Mouse (Mus musculus) right cerebral cortex, postnatal 4 days (tissue): ENCODE data around the gene Naa35.
"Not testable (repeated sequence)": the region's sequence is repeated elsewhere in the genome, so short reads cannot be mapped to it uniquely, and the experiment has no call there.

Experiments used
- DNase-seq: peaks from one replicate; pipeline ENCODE4 v3.0.0-alpha.2; 2022

Naa35 gene

DNA sequence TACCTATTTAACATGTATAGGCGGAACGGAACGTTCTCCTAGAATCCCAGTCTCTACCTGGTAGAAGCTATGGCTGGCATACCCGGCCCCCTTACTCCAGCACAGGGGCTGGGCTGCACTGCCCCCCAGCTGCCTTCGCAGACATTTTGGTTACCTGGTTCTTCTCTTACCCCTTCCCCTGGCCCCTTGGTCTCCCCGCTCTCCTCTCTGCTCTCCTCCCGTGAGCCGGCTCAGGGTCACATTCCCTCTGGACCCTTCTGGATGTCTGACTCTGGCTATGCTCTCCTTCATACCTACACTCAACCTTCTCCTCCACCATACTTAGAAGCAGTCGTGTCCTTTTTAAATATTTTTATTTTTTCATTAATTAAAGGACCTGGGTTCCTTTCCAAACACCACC lies 578 bp upstream of the Naa35 start:
- DNase-seq, result peak; percentile 48

DNA sequence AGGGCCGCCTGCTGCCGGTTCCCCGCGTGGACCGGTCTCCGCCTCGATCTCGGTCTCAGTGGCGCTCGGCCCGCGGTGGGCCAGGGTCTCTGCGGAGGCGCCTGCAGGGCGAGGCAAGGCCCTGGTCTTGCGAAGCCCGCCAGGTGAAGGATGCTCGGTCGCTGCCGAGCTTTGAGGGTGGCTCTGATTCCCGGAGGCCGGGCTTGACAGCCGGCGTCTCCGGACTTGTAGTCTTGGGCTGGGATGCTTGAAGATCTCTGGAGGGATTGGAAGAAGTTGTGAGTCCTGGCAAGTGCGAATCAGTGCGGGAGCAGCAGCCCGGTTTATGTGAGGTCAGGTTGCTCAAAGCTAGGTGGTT lies 568 bp downstream of the Naa35 start:
- DNase-seq, result peak; percentile 44

- no peak for DNase-seq
Measured at GRCm38 (mm10) chr13:59587201-59587600, 2.1 kb downstream of the Naa35 start.

DNA sequence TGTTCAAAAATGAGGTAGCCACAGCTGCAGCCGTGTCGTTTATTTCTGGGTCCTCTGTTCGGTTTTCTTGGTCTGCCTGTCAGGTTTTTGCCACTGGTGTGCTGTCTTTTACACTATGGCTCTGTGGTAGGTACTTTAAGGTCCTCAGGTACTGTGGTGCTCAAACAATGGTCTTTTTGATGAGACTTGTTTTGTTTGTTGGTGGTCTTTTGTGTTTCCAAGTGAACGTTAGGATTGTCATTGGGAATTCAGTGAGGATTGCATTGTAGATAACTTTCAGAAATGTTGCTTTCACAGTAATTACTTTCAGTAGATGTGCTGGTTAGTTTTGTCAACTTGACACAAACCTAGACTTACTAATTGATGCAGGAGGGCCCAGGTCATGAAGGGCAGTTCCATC lies 4.6 kb downstream of the Naa35 start:
- no peak for DNase-seq

DNA sequence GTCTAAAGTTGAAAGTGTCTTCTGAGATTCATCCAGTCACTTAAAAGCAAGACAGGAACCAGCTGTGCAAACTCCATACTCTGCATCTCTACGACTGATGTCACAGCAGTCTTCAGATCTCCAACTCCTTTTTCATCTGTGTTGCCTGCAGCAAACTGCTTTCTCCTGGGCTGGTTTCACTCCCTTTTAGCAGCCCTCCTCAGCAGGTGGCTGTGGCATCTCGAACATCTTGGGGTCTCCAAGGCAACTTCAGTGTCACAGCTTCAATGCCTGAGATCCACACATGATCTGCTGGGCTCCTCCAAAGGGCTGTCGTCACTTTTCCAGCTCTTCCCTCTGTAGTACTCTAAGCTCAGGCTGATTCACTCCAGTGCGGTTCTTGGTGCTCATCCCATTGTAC lies 5.6 kb downstream of the Naa35 start:
- DNase-seq, result no peak

DNA sequence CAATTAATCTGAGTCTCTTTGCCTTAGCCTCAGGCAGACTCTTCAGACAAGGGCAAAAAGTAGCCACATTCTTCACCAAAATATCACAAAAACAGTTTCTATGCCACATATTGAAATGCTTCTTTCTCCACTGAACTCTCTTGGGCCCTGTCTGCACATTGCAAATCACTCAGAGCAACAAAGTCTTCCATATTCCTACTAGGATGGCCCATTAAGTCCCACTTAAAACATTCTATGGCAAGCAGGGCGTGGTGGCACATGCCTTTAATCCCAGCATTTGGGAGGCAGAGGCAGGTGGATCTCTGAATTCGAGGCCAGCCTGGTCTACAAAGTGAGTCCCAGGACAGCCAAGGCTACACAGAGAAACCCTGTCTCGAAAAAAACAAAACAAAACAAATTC lies 7.0 kb downstream of the Naa35 start:
- not testable (repeated sequence) for DNase-seq

- no peak for DNase-seq
Measured at GRCm38 (mm10) chr13:59592630-59593029, 7.6 kb downstream of the Naa35 start.

DNA sequence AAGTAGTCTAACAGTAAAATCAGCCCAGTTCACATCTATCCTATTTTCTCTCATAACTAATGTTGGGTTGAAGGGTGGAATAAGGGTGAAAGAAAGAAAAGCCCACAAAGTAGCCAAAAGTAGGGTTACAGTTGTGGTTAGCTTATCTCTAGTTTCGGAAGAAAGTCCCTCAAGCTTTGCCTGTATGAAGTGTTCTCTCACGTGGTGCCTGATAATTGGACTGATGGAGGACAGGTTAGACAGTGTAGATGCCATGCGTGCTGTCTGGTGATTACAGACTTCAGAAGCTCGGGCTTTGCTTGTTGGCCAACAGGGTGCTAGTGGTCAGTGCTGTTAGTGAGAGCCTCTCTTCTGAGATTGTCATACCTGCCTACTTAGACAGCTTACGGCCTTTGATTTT lies 18.0 kb downstream of the Naa35 start:
- no peak for DNase-seq

- DNase-seq, result no peak
Measured at GRCm38 (mm10) chr13:59604511-59604910, 19.5 kb downstream of the Naa35 start.

DNA sequence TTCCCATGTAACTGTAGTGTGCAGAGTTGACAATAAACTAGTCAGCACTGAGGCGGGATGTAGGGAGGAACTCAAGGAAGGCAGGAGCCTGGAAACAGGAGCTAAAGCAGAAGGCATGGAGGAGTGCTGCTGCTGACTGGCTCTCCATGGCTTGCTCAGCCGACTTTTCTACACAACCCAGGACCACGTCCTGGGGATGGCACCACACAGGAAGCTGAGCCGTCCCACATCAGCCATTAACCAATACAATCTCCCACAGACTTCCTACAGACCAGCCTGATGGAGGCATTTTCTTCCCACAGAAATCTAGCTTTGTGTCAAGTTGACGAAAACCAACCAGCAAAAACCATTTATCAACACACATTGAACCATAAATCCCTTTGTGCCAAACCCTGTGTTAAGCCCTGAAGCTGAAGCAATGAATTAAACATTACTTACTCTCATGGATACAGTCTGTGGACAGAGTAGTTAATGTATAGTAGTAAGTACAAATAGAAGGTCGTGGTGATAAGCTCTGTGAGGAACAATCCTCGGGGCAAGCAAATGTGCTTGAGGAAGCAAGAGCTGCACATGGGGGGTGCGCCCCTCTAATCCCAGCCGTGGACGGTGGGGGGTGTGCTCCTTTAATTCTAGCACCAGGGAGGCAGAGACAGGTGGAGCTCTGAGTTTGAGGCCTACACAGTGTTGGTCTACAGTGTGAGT lies 20.3 kb downstream of the Naa35 start:
- DNase-seq, result no peak

DNA sequence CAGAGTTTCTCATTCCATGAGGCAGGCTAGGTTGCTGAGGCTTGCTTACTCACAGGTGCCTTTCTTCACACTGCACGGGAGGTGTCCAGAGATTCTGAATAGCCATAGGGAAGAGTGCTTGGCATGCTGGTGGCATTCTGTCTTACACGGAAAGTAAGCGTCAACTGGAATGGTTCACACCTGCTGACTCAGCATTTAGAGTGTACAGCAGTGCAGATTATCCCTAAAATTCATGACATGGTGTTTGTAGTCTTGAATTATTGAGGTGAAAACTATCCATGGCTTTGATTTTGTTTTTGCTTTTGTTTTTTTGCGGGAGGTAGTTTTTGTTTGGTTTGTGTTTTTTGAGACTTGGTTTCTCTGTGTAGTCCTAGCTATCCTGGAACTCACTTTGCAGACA lies 24.8 kb downstream of the Naa35 start:
- no peak for DNase-seq

GRCm38 (mm10) chr13:59610437-59610836 lies 25.4 kb downstream of the Naa35 start:
- DNase-seq, result no peak

DNA sequence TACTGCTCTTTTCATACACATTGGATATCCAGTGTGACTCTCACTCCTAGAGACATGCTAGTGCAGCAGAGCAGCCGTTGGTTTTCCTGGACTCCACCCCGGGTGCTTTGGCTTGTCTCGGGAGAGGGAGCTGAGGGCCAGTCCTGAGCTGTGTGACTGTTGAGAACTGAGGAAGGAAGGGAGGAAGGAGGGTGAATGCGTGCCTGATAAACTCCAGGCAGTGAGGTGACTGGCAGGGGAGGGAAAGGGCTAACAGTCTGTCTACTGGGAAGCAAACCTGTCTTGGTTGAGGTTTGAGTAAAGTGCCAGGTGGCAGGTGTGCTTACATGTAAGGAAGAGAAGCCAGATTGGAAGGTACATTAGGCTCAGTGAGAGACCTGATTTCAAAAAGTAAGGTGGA lies 28.8 kb downstream of the Naa35 start:
- no peak for DNase-seq

DNA sequence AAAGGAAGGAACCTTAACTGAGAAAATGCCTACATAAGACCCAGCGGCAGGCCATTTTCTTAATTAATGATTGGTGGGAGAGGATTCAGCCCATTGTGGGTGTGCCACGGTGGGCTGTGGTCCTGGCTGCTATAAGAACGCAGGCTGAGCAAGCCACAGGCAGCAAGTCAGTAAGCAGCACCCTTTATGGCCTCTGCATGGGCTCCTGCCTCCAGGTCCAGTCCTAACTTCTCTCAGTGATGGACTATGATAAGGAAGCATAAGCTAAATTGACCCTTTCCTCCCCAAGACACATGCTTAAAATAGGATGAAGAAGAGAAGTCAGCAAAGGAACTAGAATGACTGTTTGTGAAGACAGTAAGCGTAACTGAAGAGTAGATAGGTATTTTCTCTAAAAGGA lies 30.1 kb downstream of the Naa35 start:
- no peak for DNase-seq

- DNase-seq, result no peak
Measured at GRCm38 (mm10) chr13:59615554-59615953, 30.5 kb downstream of the Naa35 start.

GRCm38 (mm10) chr13:59618463-59618862 lies 33.4 kb downstream of the Naa35 start:
- no peak for DNase-seq

- no peak for DNase-seq
Measured at GRCm38 (mm10) chr13:59621643-59622489, 36.8 kb downstream of the Naa35 start.

GRCm38 (mm10) chr13:59624389-59624788 lies 39.3 kb downstream of the Naa35 start:
- DNase-seq, result no peak

GRCm38 (mm10) chr13:59624903-59625302 lies 39.8 kb downstream of the Naa35 start:
- no peak for DNase-seq

DNA sequence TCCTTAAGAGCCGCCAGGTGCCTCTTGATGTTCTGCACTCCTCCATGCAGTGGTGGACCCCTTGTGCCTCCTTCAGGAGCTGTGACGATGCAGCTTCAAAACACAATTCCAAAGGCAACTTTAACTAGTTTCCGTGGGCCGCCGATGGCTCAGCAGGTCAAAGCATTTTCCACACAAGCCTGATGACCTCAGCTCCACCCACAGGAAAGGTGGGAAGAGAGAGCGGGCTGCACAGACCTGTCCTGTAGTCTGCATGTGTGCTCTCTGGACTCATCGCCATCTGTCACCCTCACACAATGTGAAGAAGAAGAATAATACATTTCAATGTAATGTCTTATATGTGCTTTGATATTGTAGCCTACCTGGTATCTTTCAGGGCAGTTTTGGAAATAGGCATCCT lies 41.7 kb downstream of the Naa35 start:
- DNase-seq, result no peak

- no peak for DNase-seq
Measured at GRCm38 (mm10) chr13:59634637-59635036, 49.6 kb downstream of the Naa35 start.

- DNase-seq, result no peak
Measured at GRCm38 (mm10) chr13:59637800-59638199, 52.7 kb downstream of the Naa35 start.

GRCm38 (mm10) chr13:59639368-59640177 lies 54.5 kb downstream of the Naa35 start:
- DNase-seq, result no peak

- no peak for DNase-seq
Measured at GRCm38 (mm10) chr13:59640178-59640440, 55.0 kb downstream of the Naa35 start.
